Mouse (Mus musculus) ES-CJ7 (cell line): Measurements from ENCODE around the gene Pnpla8.
A peak's percentile ranks its signal among the peaks of the same experiment; 100 is the strongest.
"Not testable (repeated sequence)": the region's sequence is repeated elsewhere in the genome, so short reads cannot be mapped to it uniquely, and the experiment has no call there.

Source experiments
- DNase-seq: peaks from one replicate; pipeline ENCODE4 v3.0.0; 2011; ENCODE audit warnings: low read depth, low spot score

Gene Pnpla8

DNA sequence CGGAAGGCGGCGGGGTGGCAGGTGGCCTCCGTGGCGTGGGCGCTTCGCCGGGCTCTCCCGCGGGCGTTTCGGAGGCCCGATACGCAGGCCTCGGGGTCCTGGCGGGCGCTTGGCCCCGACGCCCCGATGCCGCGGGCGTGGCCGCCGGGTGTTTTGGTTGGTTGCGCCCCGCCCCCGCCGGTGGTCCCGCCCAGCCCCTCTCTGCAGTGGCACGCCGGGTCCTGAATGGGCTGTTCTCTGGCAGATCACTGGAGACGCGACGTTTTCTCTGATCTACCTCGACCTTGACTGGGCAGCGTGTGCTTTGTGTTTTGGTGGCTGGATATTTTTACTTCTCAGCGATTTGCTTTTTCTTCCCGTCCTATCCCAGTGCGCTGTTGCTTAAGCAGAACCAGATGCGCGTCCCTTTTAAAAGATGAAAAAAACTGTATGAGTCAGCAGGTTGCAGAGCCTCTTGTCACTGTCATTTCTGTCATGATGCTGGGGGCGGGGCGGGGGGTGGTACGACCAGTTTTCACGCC lies 48.2 kb downstream of the Pnpla8 start:
- peak; percentile 86 for DNase-seq

DNA sequence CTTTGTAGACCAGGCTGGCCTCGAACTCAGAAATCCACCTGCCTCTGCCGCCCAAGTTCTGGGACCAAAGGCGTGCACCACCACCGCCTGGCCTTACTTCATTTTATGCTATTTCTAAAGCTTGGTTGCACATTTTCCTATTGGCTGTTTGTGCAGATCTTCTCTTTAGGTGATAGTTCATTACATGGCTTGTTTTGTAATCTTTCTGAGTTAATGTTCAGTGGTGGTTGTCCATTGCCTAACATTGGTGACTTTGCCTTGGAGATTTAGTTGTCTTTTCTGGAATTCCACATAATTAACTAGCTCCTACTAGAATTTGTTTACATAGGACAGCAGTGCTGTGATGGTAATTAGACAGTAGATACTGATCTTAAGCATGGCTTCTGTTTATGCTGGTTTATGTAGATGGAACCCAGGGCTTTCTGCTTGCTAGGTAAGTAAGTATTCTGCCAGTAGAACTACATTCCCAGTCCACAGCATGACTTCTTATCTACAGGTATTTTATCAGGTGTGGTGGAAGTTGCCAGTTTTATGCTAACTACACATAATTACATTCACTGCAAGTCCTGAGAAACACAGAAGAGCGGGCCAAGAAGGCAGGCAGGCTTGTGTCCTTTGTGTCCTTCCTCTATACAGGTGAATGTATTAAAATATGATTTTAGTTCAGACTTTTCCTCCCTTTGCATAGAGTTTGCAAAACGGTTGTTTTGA lies 53.1 kb downstream of the Pnpla8 start:
- no peak for DNase-seq

DNA sequence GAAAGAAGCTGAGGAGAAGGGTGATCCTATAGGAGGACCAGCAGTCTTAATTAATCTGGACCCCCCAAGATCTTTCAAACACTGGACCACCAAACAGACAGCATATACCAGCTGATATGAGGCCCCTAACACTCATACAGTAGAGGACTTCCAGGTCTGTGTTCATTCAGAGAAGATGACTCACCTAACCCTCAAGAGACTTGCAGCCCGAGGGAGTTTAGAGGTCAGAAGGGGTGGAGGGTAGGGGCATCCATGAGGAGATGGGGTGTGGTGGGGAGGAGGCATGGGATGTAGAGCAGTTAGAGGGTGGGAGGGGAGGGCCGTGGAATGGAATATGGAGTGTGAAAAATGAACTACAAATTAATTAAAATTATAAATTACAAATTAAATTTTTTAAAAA lies 59.0 kb downstream of the Pnpla8 start:
- DNase-seq: not testable (repeated sequence)

- DNase-seq: no peak
Measured at GRCm38 (mm10) chr12:44281534-44281933, 60.4 kb downstream of the Pnpla8 start.

DNA sequence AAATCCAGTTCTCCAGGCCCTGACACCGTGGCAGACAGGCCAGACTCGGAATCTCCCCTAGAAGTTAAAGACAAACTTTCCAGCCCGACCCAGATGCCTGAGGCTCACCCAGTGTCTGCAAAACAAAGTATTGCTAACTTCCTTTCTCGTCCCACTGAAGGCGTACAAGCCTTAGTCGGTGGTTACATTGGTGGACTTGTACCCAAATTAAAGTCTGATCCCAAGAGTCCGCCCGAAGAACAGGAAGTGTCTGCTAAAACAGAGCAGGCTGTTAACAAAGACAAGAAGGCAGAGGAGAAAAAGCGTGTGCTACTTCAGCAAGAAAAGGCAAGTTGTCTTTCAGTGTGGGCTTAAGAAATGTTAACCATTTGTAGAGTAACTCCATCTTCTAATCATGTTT lies 62.2 kb downstream of the Pnpla8 start:
- no peak for DNase-seq

GRCm38 (mm10) chr12:44286992-44287391 lies 65.8 kb downstream of the Pnpla8 start:
- DNase-seq: no peak

- DNase-seq: peak; percentile 66
Measured at GRCm38 (mm10) chr12:44292281-44292680, 71.1 kb downstream of the Pnpla8 start.

DNA sequence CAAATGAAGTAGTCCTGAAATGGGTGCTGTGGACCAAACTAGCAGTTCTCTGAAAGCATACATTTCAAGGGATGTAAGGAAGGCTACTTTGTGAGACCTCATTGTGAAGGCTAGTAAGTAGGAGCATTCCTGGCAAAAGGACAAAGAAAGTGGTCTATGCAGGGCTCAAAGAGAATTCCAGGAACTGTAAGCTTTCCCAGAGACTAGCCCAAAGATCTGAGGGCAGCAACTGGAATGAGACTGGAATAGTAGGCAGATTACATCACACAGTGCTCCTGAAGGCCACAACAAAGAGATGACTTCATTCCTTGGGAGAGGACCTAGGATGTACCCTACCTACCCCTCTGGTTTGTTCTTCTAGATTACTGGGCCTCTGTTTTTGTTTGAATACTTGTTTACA lies 79.6 kb downstream of the Pnpla8 start:
- DNase-seq: no peak

DNA sequence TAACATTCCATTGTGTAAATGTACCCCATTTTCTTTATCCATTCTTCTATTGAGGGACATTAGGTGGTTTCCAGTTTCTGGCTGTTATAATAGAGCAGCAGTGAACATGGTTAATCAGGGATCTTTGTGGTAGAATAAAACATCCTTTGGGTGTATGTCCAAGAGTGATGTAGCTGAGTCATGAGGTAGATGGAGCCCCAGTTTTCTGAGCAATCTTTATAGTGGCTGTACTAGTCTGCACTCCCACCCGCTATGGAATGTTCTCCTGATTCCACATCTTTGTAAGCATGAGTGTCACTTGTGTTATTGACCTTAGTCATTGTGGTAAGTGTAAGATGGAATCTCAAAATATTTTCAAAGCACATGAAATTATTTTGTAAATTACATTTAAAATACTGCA lies 82.8 kb downstream of the Pnpla8 start:
- no peak for DNase-seq

- DNase-seq: no peak
Measured at GRCm38 (mm10) chr12:44304869-44305268, 83.7 kb downstream of the Pnpla8 start.

DNA sequence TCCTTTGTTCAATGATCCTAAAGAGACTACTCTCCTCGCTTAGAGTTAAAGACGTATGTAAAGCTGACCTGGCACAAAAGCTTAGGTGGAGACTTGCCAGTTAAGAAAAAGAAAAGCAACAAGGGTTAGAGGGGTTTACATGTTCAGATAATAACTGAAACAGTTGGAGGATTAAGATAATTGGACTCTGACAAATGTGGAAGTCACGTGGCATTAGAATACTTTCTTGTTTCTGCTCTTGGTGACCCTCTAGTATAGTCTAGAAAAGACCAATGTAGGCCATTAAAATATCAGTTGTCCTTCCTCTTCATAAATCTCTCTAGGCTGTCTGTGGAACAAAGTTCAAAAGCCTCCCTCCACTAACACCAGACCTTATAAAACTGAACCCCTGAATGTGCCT lies 87.1 kb downstream of the Pnpla8 start:
- DNase-seq: no peak

GRCm38 (mm10) chr12:44315212-44315611 lies 94.0 kb downstream of the Pnpla8 start:
- DNase-seq: no peak

- DNase-seq: no peak
Measured at GRCm38 (mm10) chr12:44325091-44325490, 103.9 kb downstream of the Pnpla8 start.

DNA sequence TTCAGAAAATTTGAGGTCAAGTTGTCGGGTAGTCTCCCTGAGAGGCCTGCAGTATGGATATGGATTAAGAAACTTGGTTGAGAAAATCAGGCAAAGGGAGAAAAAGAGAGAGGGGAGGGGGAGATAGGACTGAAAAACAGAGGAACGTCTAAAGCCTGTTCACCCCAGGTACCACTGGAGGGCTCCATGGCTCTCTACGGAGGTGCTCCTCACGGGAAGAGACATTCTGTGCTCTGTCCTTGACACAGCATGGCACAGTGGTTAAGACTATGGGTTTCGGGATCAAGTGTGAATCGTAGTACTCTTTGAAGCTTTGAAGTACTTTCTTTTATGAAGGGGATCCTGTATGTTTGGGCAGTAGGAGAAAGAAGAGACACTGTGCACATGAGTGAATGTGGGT lies 106.3 kb downstream of the Pnpla8 start:
- DNase-seq: peak; percentile 67

DNA sequence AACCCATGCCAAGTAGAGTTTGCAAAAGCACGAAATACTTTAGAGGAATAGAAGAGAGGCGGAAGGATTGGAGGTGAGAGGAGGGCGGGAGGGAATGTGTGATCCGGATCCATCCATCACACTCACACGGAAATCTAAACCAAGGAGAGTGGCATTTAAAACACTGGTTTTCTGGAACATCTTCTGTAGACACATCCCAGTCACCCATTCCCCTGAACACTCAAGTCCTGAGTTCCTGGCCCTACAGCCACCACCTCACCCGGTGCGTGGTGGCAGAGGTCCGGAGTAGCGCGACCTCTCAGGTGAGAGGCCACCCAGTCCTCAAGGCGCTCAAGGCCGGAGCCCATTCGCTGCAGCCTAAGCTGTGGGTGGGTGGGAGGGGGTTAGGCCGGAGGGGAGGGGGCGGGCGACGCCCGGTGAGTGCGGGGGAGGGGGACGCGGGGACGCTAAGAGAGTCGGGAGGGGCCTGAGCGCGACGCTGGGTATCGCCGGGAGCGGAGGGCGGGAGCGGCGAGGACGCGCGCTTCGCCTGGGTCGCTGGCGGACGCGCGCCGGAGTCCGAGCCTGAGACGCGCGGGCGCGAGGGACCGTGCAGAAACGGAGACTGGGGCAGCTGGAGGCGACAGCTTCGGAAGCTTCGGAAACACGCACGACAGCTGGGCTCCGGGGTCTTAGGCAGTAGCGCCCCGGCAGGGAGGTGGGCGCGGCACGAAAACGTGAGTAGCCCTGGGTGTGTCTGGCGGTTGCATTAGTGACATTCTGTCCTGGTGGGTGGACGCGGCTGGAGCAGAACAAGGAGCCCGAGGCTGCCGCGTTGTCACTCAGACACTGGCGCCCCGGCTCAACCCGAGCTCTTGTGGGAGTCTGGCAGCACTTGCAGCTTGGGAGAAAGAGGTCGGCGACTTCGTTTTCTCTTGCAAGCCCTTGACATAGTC lies 107.5 kb downstream of the Pnpla8 start, which contains the start of gene Nrcam:
TSS of gene Nrcam (plus strand) at position 505 of the 935 bp plus-strand sequence.
- DNase-seq: peak; percentile 48

GRCm38 (mm10) chr12:44329316-44330215 lies 108.4 kb downstream of the Pnpla8 start:
- peak; percentile 16 for DNase-seq

DNA sequence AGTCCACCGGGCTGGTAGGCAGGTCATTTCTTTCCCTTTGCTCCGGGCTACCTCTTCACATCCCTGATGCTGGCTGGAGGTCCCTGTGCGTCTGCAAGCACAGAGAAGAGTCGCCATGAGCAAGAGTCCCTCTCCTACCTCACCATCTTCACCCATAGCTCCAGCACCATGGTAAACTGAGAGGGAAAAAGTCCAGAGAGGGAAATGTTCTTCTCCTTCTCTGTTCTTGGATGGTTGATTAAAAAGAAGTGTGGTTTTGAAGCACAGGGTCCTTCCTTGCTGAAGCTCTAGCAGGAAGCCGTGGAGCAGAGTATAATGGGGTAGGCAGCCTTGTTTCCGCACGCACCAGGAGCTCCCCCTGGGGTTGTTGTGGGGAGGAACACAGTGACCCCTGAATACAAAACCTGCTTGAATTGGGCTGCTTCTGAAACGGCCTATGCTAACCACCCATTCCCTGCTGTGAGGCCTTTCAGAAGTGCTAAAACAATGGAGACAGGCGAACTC lies 109.1 kb downstream of the Pnpla8 start:
- peak; percentile 26 for DNase-seq

- no peak for DNase-seq
Measured at GRCm38 (mm10) chr12:44337136-44337640, 116.0 kb downstream of the Pnpla8 start.

- no peak for DNase-seq
Measured at GRCm38 (mm10) chr12:44338195-44338622, 117.0 kb downstream of the Pnpla8 start.

DNA sequence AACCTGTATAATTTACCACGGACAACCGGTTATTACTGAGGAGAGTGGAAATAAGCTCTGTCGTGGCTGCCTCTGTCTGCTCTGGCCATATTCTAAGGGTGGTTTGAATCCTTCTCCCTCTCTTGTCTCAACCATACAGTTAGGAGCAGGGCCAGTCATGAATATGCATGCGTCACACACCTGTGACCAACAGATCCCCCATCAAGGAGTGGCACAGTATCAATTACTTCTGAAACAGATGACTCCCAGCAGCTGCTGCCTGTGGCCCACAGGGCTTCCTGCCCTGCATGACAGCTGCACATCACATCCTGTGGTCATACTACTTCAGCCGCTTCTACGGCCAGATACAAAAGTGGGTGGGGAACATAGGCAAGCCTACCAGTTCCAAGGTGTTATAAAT lies 122.9 kb downstream of the Pnpla8 start:
- no peak for DNase-seq

DNA sequence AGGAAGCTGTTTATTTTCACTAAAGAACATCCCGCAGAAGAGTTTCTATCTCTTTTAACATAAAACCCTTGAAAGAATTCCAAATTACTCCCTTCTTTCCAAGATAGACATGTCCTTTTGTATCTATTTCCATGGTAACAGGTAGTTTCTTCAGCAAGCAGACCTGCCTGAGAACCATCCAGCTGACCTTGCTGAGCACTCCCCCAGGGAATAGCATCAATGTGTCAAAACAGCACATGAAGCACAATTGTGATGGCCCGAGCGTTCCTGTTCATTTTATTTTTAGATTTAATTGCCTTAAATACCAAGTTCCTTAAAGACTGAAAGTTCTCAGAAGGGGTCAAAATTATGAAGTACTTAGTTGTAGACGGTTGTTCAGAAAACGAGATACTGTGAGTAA lies 124.1 kb downstream of the Pnpla8 start:
- DNase-seq: no peak
